Mouse (Mus musculus) ES-E14 (cell line): Measurements from ENCODE around the gene Setd6. TPM values are rescaled to one million over a fixed set of nuclear protein-coding genes. Genes with fewer than 3 reads are reported as not detected.
A peak's percentile ranks its signal among the peaks of the same experiment; 100 is the strongest.

Experiments used
- DNase-seq: peaks from one replicate; pipeline ENCODE4 v3.0.0-alpha.2; 2013; ENCODE audit warnings: low read depth, low spot score
- H3K27ac ChIP-seq: 2 replicates; pipeline ENCODE4 v1.5.1; 2012; ENCODE audit warnings: low read depth, mild to moderate bottlenecking, low read length, moderate library complexity, mixed read lengths; ENCODE audit not compliant: poor library complexity, insufficient read depth, severe bottlenecking
- H3K36me3 ChIP-seq: 2 replicates; pipeline ENCODE4 v1.6.1; 2012; ENCODE audit warnings: mild to moderate bottlenecking, low read length, moderate library complexity, mixed read lengths; ENCODE audit not compliant: control insufficient read depth, poor library complexity, insufficient read depth, severe bottlenecking
- H3K4me1 ChIP-seq, 2 experiments: fragments of 150-350 bp in 1 of 2; sonication (generic) in 1 of 2; 2 replicates each; pipeline ENCODE4 v1.6.1; 2012; ENCODE audit warnings: low read length in 2 of 2, mild to moderate bottlenecking in 1 of 2, mixed read lengths in 1 of 2; ENCODE audit not compliant: control insufficient read depth in 2 of 2, insufficient read depth in 2 of 2, poor library complexity in 1 of 2
- H3K4me3 ChIP-seq, 2 experiments: fragments of 150-350 bp in 1 of 2; sonication (generic) in 1 of 2; 2 replicates each; pipeline ENCODE4 v1.5.1; 2012; ENCODE audit warnings: low read length in 2 of 2, low read depth in 1 of 2, mild to moderate bottlenecking in 1 of 2, mixed read lengths in 1 of 2; ENCODE audit not compliant: insufficient read depth in 1 of 2, poor library complexity in 1 of 2, severe bottlenecking in 1 of 2
- H3K9ac ChIP-seq: 2 replicates; pipeline ENCODE4 v1.6.1; 2012; ENCODE audit warnings: low read depth, mild to moderate bottlenecking, low read length, mixed read lengths; ENCODE audit not compliant: poor library complexity, insufficient read depth, severe bottlenecking
- H3K9me3 ChIP-seq: fragments of 150-350 bp; sonication (generic); 2 replicates; pipeline ENCODE4 v1.6.1; 2012; ENCODE audit warnings: low read depth, mild to moderate bottlenecking, low read length; ENCODE audit not compliant: control insufficient read depth, insufficient read depth
- CHD2 ChIP-seq: IDR thresholded peaks from 2 replicates; pipeline ENCODE4 v1.6.1; 2014; ENCODE audit warnings: mild to moderate bottlenecking, low read depth, low read length, inconsistent platforms
- HCFC1 ChIP-seq: IDR thresholded peaks from 2 replicates; pipeline ENCODE4 v1.6.1; 2012; ENCODE audit warnings: low read length, inconsistent platforms, borderline replicate concordance; ENCODE audit not compliant: insufficient read depth
- MAFK ChIP-seq: IDR thresholded peaks from 2 replicates; pipeline ENCODE4 v1.6.1; 2014; ENCODE audit warnings: mild to moderate bottlenecking, low read depth, low read length, inconsistent platforms; ENCODE audit not compliant: insufficient read depth
- ZC3H11A ChIP-seq: IDR thresholded peaks from 2 replicates; pipeline ENCODE4 v1.6.1; 2012; ENCODE audit warnings: low read depth, mild to moderate bottlenecking, inconsistent platforms, low read length, borderline replicate concordance
- ZNF384 ChIP-seq: IDR thresholded peaks from 2 replicates; pipeline ENCODE4 v1.6.1; 2012; ENCODE audit warnings: low read depth, low read length, inconsistent platforms
- in situ Hi-C, 2 experiments: fragments of 600-800 bp; cut with MboI; formaldehyde crosslinking; loops; one replicate each; pipeline ENCODE4 v1.15.1; 2025; ENCODE audit warnings: low sequenced_read_pairs in 2 of 2, inconsistent platforms in 1 of 2; ENCODE audit not compliant: unreplicated experiment in 2 of 2
- total RNA-seq: library from RNA; depleted of rRNA; stranded (reverse); fragments of 300-350 nt; gene quantifications from 2 replicates; pipeline ENCODE4 v1.2.3, GENCODE M21; 2012

Gene Setd6
- total RNA-seq, 1 experiment = 61.2 TPM

GRCm38 (mm10) chr8:95690929-95691541 is 24.6 kb upstream of the Setd6 start:
- DNase-seq = no peak
- Histone ChIP-seq H3K9me3 (no peaks in the 10 kb centered on the region), H3K27ac (no peak overlapping the region), H3K4me1 (no peaks in the 10 kb centered on the region), H3K36me3 (no peaks in the 10 kb centered on the region), H3K9ac (no peak overlapping the region), H3K4me3 (no peak overlapping the region)
- in situ Hi-C loops = no loop called here
- no peak for TF ChIP-seq ZC3H11A
- no peak for TF ChIP-seq HCFC1
- no peak for TF ChIP-seq ZNF384
- TF ChIP-seq MAFK = no peak
- TF ChIP-seq CHD2 = no peak

- H3K27ac ChIP-seq = no peak overlapping the region
- TF ChIP-seq MAFK (no peak), HCFC1 (no peak), CHD2 (no peak), ZC3H11A (no peak), ZNF384 (no peak)
- no peaks in the 10 kb centered on the region for H3K9me3 ChIP-seq
- peaks cover 3 to 7% of the 10 kb centered on the region in 2 experiments; a peak in 2 of 4 replicates for H3K4me1 ChIP-seq
- in situ Hi-C loops = loop anchor here in 1 of 2 experiments (5.0 kb wide), 1 partner anchor 92 kb away; no protein-coding TSS in a partner anchor
- no peak overlapping the region for H3K9ac ChIP-seq
- no peak overlapping the region; a peak in 1 of 4 replicates for H3K4me3 ChIP-seq
- no peak for DNase-seq
- H3K36me3 ChIP-seq = no peaks in the 10 kb centered on the region
Observed at GRCm38 (mm10) chr8:95694631-95695030, 21.1 kb upstream of the Setd6 start.

- in situ Hi-C loops = loop anchor here in 1 of 2 experiments (5.0 kb wide), 1 partner anchor 94 kb away; no protein-coding TSS in a partner anchor
- Histone ChIP-seq H3K36me3 (no peaks in the 10 kb centered on the region), H3K4me3 (peak overlapping the region in 1 of 2 experiments; percentile 46; a peak in 1 of 4 replicates), H3K27ac (0 out of 2 replicates have a peak overlapping the region, but pooled peaks have one; percentile 3), H3K4me1 (peaks cover 3 to 7% of the 10 kb centered on the region in 2 experiments; a peak in 2 of 4 replicates), H3K9ac (no peak overlapping the region; the same call in 1 of the 2 replicates), H3K9me3 (no peaks in the 10 kb centered on the region)
- no peak for DNase-seq
- TF ChIP-seq HCFC1 (no peak), CHD2 (no peak), ZC3H11A (no peak), MAFK (no peak), ZNF384 (no peak)
Observed at GRCm38 (mm10) chr8:95696661-95697060, 19.0 kb upstream of the Setd6 start.

DNA sequence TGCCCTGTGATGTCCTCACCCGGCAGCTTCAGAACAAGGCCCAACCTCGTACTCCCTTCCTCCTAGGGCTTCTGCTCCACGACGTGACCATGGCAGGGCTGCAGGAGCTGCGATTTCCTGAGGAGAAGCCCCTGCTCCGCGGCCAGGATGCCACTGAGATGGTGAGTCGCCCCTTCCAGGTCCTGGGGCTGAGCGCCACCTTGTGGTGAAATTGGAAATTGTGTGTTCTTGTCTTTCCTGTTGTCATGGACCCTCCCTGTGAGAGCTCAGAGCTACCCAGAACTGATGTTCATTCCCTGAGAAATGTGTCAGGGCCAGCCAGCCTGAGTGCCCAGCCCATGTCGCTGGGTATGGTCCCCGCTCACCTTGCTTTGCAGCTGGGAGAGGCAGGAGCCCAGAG is 18.6 kb upstream of the Setd6 start:
- H3K27ac ChIP-seq = no peak overlapping the region
- peak overlapping the region in 1 of 2 experiments; percentile 46; a peak in 3 of 4 replicates for H3K4me3 ChIP-seq
- no peak overlapping the region for H3K9ac ChIP-seq
- DNase-seq = peak; percentile 95
- TF ChIP-seq ZC3H11A = peak; percentile 88; the same call in 1 of the 2 replicates
- no peak for TF ChIP-seq MAFK
- TF ChIP-seq HCFC1 = no peak
- TF ChIP-seq ZNF384 = no peak
- TF ChIP-seq CHD2 = no peak
- H3K4me1 ChIP-seq = peaks cover 3 to 7% of the 10 kb centered on the region in 2 experiments; a peak in 2 of 4 replicates
- no peaks in the 10 kb centered on the region for H3K9me3 ChIP-seq
- H3K36me3 ChIP-seq = no peaks in the 10 kb centered on the region
- in situ Hi-C loops = loop anchor here in 1 of 2 experiments (5.0 kb wide), 1 partner anchor 95 kb away; no protein-coding TSS in a partner anchor
